Mouse (Mus musculus): Measurements from ENCODE around the gene Prdm2.

- no peak for TF ChIP-seq TAL1 (IDR thresholded peaks at IDR 0.05; ENCODE audit: low read length)
- no peak for TF ChIP-seq GATA1 (IDR thresholded peaks at IDR 0.05; ENCODE audit: low read length)
Measured at GRCm38 (mm10) chr4:143152634-143153033, 60.2 kb downstream of the Prdm2 start.
